Mouse (Mus musculus) megakaryocyte, adult 5-6 weeks (primary cell): ENCODE data around the gene Rasa4. TPM values are rescaled to one million over a fixed set of nuclear protein-coding genes. Genes with fewer than 3 reads are reported as not detected.
A peak's percentile ranks its signal among the peaks of the same experiment; 100 is the strongest.
"Not testable (repeated sequence)": the region's sequence is repeated elsewhere in the genome, so short reads cannot be mapped to it uniquely, and the experiment has no call there.

ENCODE experiments used
- ATAC-seq: 2 replicates; pipeline ENCODE4 v1.8.0; 2016; ENCODE audit warnings: mild to moderate bottlenecking, inconsistent platforms; ENCODE audit not compliant: poor library complexity, severe bottlenecking
- total RNA-seq, 2 experiments: library from RNA; stranded (forward) in 1 of 2; stranded (reverse) in 1 of 2; fragments of 153-499, 151-499 nt in 1 of 2; fragments of 221-1000, 200-1000 nt in 1 of 2; gene quantifications; 2 replicates each; pipeline versions ENCODE4 v1.2.3 to v1.2.4; 2015 to 2017

Gene Rasa4
- total RNA-seq (2015), result 36.2 and 40.9 TPM in 2 replicates
- 26.0 and 33.8 TPM in 2 replicates for total RNA-seq (2017)

DNA sequence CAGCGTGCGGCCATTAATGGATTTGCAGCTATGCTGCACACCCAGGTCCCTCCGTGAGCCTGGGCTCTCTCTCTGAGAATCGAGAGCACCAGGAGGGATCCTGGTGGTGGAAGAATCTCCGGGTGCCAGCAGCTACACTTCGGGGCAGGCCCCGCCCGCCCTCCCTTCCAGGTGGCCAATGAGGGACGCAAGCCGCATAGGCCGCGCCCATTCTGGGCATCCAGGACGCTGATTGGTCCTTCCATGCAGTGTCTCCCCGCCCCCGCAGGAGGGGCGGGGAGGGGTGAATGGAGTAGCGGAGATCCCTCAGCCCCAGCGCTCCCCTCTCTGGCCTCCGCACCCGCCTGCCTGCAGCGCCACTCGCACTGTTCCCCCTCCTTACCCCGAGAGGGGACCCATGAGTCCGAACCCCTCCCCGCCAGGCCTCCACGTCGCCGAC is at the start of gene Rasa4:
TSS of gene Rasa4 (plus strand) at position 248 of the 439 bp plus-strand sequence.
- peak; percentile 96 for ATAC-seq

GRCm38 (mm10) chr5:136034868-136035267 is 48.8 kb upstream of the Rasa4 start:
- peak; percentile 63 for ATAC-seq

- peak; percentile 58 for ATAC-seq
These were observed 48.4 kb upstream of the Rasa4 start for GRCm38 (mm10) chr5:136035285-136035684.

DNA sequence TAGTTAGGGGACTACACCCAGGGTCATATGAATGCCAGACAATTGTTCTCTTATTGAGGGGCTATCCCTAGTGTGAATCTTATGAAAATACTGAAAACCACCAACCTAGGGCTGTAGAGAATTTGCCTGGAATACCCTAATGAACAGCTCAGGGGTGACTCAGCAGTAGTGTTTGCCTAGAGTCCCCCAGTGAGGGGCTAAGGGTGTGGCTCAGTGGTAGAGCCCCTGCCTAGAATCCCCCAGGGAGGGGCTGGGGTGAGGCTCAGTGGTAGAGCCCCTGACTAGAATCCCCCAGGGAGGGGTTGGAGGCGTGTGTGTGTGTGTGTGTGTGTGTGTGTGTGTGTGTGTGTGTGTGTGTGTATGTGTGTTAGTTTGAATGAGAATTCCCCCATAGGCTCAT is 47.0 kb upstream of the Rasa4 start:
- ATAC-seq, result no peak

- ATAC-seq, result no peak
These were observed 45.2 kb upstream of the Rasa4 start, which contains the start of gene Upk3b for GRCm38 (mm10) chr5:136038258-136039214. Gene Upk3b (plus strand): TSS chr5:136038496.

GRCm38 (mm10) chr5:136040210-136040609 is 43.5 kb upstream of the Rasa4 start:
- ATAC-seq, result no peak

GRCm38 (mm10) chr5:136041260-136041659 is 42.5 kb upstream of the Rasa4 start:
- ATAC-seq, result no peak

DNA sequence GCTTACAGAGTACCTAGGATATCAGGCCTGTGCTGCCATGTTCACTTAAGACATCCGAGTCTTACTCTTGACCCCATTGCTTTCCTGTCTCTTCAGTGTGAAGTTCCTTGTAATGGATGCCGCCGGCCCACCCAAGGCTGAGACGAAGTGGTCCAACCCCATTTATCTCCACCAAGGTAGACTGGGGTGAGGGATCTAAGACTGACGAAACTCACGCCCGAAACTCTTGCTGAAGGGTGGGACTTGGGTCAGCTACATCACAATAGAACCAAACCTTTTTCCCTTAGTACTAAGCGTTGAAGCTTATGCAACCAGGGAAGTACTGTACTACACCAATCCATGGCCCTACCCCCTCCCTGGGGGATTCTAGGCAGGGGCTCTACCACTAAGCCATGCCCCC is 42.0 kb upstream of the Rasa4 start:
- no peak for ATAC-seq

- ATAC-seq, result no peak
These were observed 38.9 kb upstream of the Rasa4 start for GRCm38 (mm10) chr5:136044865-136045264.

GRCm38 (mm10) chr5:136045408-136045807 is 38.3 kb upstream of the Rasa4 start:
- peak; percentile 54; the same call in 1 of the 2 replicates for ATAC-seq

- peak; percentile 80 for ATAC-seq
These were observed 37.7 kb upstream of the Rasa4 start for GRCm38 (mm10) chr5:136045987-136046386.

DNA sequence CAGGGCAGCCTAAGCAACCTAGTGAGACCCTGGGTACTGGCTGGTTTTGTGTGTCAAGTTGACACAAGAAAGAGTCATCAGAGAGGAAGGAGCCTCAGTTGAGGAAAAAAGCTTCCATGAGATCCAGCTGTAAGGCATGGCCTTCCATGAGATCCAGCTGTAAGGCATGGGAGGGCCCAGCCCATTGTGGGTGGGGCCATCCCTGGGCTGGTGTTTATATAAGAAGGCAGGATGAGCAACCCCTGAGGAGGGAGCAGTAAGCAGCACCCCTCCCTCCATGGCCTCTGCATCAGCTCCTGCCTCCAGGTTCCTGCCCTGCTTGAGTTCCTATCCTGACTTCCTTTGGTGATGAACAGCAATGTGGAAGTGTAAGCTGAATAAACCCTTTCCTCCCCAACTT is 35.2 kb upstream of the Rasa4 start:
- ATAC-seq, result not testable (repeated sequence)

DNA sequence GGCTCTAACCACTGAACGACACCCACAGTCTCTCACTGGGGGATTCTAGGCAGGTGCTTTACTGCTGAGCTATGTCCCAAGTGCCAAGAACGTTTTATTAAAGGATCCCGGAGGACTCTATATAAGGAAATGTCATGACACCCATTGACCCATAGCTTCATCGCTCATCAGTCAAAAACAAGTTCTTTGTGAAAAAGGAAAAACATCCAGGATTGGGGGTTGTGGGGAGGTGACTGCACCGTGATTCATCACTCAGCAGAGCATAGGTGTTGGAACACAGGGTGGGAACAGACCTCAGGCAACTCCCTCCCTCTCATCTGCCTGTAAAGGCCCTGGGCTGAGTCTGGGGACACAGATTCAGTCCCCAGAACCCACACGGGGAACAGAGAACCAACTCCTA is 33.8 kb upstream of the Rasa4 start:
- no peak for ATAC-seq

GRCm38 (mm10) chr5:136051231-136052085 is 32.3 kb upstream of the Rasa4 start:
- ATAC-seq, result no peak

DNA sequence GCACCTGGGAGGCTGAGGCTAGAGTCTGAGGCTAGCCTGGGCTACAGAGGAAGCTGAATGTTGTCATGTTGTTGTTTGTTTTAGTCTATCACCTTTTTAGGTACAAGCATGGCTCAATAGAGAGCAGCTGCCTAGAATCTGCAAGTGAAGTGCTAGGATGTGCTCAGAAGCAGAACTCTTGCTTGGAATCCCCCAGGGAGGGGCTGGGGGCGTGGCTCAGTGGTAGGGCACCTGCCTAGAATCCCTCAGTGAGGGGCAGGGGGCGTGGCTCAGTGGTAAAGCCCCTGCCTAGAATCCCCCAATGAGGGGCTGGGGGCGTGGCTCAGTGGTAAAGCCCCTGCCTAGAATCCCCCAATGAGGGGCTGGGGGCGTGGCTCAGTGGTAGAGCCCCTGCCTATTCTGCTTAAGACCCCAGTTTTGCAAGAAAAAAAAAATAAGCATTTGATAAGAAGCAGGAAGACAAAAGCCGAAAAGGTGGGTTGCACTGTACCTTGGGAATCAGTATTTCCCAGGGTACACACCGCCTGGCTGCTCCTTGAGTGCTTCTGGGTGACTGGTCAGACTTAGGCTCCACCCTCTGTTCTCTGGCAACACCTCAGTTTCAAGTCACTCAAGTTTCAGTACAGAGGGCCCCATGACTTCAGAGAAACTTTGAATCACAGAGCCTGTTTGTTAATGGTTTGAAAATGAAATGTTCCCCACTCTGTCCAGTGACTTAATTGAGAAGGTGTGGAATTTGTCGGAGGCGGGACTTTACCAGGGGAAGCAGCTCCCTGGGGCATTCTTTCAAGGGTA is 30.7 kb upstream of the Rasa4 start:
- no peak for ATAC-seq

DNA sequence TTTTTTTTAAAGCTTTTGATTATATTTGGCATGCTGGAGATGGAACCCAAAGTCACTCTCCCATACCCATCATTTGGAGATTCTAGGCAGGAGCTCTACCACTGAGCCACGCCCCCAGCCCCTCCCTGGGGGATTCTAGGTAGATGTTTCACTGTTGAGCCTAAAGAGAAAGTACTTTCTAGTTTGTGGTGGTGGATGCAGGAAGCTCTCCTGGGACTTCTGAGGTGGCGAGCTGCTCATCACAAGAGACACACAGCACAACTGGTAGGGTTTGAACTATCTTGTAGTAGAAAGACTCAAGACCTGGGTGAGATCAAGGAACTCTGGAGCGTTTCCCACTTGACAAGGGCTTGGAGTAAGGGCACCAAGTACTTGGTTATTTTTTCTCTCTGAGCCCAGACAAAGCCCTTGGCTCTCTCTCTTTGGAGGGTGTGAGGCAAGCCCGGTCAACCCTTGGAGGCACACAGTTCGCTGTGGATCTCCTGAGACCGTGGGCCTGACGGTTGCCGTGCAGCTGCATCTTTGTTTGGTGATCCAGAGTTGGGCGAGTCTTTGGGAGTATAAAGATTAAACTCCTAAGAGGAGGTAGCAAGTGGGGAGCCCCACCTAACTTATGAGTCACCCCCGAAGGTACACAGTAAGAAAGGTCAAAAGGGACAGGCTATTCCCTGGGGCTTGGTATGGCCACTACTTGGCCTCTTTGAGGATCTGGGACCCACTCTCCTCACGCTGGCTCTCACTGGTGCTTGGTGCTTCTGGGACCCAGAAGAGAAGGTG is 29.2 kb upstream of the Rasa4 start, which contains the start of gene Upk3bl:
TSS of gene Upk3bl (plus strand) at position 192 of the 777 bp plus-strand sequence.
- ATAC-seq, result no peak

GRCm38 (mm10) chr5:136056062-136056461 is 27.7 kb upstream of the Rasa4 start:
- no peak for ATAC-seq

- no peak for ATAC-seq
These were observed 26.6 kb upstream of the Rasa4 start for GRCm38 (mm10) chr5:136057085-136057484.

GRCm38 (mm10) chr5:136061567-136061966 is 22.1 kb upstream of the Rasa4 start:
- peak; percentile 76 for ATAC-seq

DNA sequence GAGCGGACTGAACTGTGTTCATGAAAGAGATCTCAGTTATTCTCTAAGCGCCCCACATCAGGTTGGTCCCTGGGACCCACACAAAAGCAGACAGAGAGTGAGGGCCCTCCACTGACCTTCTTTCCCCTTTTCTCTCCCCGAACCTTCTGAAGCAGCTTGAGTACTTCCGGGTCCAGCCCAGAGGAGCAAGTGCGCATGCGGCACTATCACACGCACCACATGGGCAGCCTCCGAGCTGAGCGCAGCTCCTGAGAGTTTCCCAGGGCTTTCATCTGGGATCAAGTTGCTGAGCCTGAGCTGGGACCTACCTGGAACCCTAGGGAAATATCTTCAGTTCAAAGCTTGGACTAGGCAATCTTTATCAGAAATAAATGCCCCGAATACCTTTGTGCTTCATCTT is 19.8 kb upstream of the Rasa4 start:
- no peak for ATAC-seq
